Mouse (Mus musculus) embryonic facial prominence, embryonic 13.5 days (tissue): ENCODE measurements around the gene Arrb2. TPM values are rescaled to one million over a fixed set of nuclear protein-coding genes. Genes with fewer than 3 reads are reported as not detected.

Experiments used
- ATAC-seq: fragments of 200-750 bp; cut with Nextera tagmentation; 2 replicates; pipeline ENCODE4 v1.8.0; 2017; ENCODE audit warnings: low read depth; ENCODE audit not compliant: insufficient number of reproducible peaks, insufficient read depth, low FRiP score, low TSS enrichment
- H3K27ac ChIP-seq: fragments of 300-500 bp; sonication (generic); 2 replicates; pipeline ENCODE4 v1.5.1; 2015; ENCODE audit warnings: moderate library complexity, mild to moderate bottlenecking, inconsistent platforms
- H3K27me3 ChIP-seq: fragments of 300-500 bp; sonication (generic); 2 replicates; pipeline ENCODE4 v1.6.1; 2015; ENCODE audit warnings: mild to moderate bottlenecking, inconsistent platforms
- H3K36me3 ChIP-seq: fragments of 300-500 bp; sonication (generic); 2 replicates; pipeline ENCODE4 v1.6.1; 2015; ENCODE audit warnings: mild to moderate bottlenecking, inconsistent platforms
- H3K4me1 ChIP-seq: fragments of 300-500 bp; sonication (generic); 2 replicates; pipeline ENCODE4 v1.6.1; 2015; ENCODE audit warnings: inconsistent platforms
- H3K4me2 ChIP-seq: fragments of 300-500 bp; sonication (generic); 2 replicates; pipeline ENCODE4 v1.6.1; 2015; ENCODE audit warnings: moderate library complexity, mild to moderate bottlenecking, inconsistent platforms
- H3K4me3 ChIP-seq: fragments of 300-500 bp; sonication (generic); 2 replicates; pipeline ENCODE4 v1.5.1; 2015; ENCODE audit warnings: mild to moderate bottlenecking, inconsistent platforms
- H3K9ac ChIP-seq: fragments of 300-500 bp; sonication (generic); 2 replicates; pipeline ENCODE4 v1.6.1; 2015; ENCODE audit warnings: mild to moderate bottlenecking, inconsistent platforms
- H3K9me3 ChIP-seq: fragments of 300-500 bp; sonication (generic); 2 replicates; pipeline ENCODE4 v1.6.1; 2016; ENCODE audit warnings: inconsistent platforms
- WGBS: fragments of 180-500 bp; shearing (Covaris S2); methylation state at CpG from one replicate; pipeline ENCODE4 v1.1.7; 2015; ENCODE audit warnings: mixed read lengths; 5-methylcytosine and 5-hydroxymethylcytosine counted together
- polyA plus RNA-seq: library from polyadenylated mRNA; unstranded; fragments of >200 nt; fragmentation: Nextera tagmentation; extraction: Ambion mirVana; gene quantifications from 2 replicates; pipeline ENCODE4 v1.2.1, GENCODE M21; 2015

Gene Arrb2
- polyA plus RNA-seq, 1 experiment from 2014 or later: 18.1 TPM

- Histone ChIP-seq H3K9ac (peak overlapping the region; percentile 87; the same call in 1 of the 2 replicates), H3K4me2 (peak overlapping the region; percentile 70), H3K36me3 (peaks cover 7% of the 10 kb centered on the region), H3K27me3 (no peaks in the 10 kb centered on the region), H3K9me3 (no peaks in the 10 kb centered on the region), H3K4me3 (peak overlapping the region; percentile 75), H3K4me1 (peaks cover 21% of the 10 kb centered on the region), H3K27ac (peak overlapping the region; percentile 88)
- 29% methylated on average over 5 of the region's 5 CpGs for WGBS
- no peak for ATAC-seq
These were observed 861 bp upstream of the Arrb2 start for GRCm38 (mm10) chr11:70431574-70431973.

- Histone ChIP-seq H3K9me3 (no peaks in the 10 kb centered on the region), H3K36me3 (peaks cover 22% of the 10 kb centered on the region), H3K4me2 (peak overlapping the region; percentile 70), H3K27ac (peak overlapping the region; percentile 88), H3K27me3 (no peaks in the 10 kb centered on the region), H3K9ac (peak overlapping the region; percentile 87), H3K4me1 (peaks cover 21% of the 10 kb centered on the region), H3K4me3 (peak overlapping the region; percentile 75)
- 0 out of 2 replicates have a peak, but pooled peaks have one; percentile 1 for ATAC-seq
- 7% methylated on average over 15 of the region's 15 CpGs for WGBS
These were observed 597 bp downstream of the Arrb2 start for GRCm38 (mm10) chr11:70432895-70433568.

GRCm38 (mm10) chr11:70433569-70433943, 1.1 kb downstream of the Arrb2 start:
- H3K27ac ChIP-seq: no peak overlapping the region
- peak overlapping the region; percentile 87 for H3K9ac ChIP-seq
- H3K36me3 ChIP-seq: peaks cover 27% of the 10 kb centered on the region

GRCm38 (mm10) chr11:70433951-70434350, 1.5 kb downstream of the Arrb2 start:
- Histone ChIP-seq H3K36me3 (peaks cover 29% of the 10 kb centered on the region), H3K4me1 (peaks cover 21% of the 10 kb centered on the region), H3K9ac (peak overlapping the region; percentile 87; the same call in 1 of the 2 replicates), H3K9me3 (no peaks in the 10 kb centered on the region), H3K4me2 (peak overlapping the region; percentile 70), H3K4me3 (peak overlapping the region; percentile 75; the same call in 1 of the 2 replicates), H3K27me3 (no peaks in the 10 kb centered on the region), H3K27ac (no peak overlapping the region)
- no peak for ATAC-seq
- 93% methylated on average over 3 of the region's 3 CpGs for WGBS

More at GRCm38 (mm10) chr11:70433569-70433943, 1.1 kb downstream of the Arrb2 start:
- Histone ChIP-seq H3K27me3 (no peaks in the 10 kb centered on the region), H3K4me1 (peaks cover 21% of the 10 kb centered on the region), H3K9me3 (no peaks in the 10 kb centered on the region), H3K4me3 (peak overlapping the region; percentile 75), H3K4me2 (peak overlapping the region; percentile 70)
- 67% methylated on average over 1 of the region's 1 CpGs for WGBS
- no peak for ATAC-seq

- no peak overlapping the region for H3K4me3 ChIP-seq
- peaks cover 21% of the 10 kb centered on the region for H3K4me1 ChIP-seq
- WGBS: 63% methylated on average over 5 of the region's 5 CpGs
- H3K27ac ChIP-seq: no peak overlapping the region
- H3K36me3 ChIP-seq: peaks cover 45% of the 10 kb centered on the region
- ATAC-seq: no peak
- H3K9ac ChIP-seq: no peak overlapping the region
- H3K9me3 ChIP-seq: no peaks in the 10 kb centered on the region
- no peaks in the 10 kb centered on the region for H3K27me3 ChIP-seq
- no peak overlapping the region for H3K4me2 ChIP-seq
These were observed 3.0 kb downstream of the Arrb2 start for GRCm38 (mm10) chr11:70435476-70435875.

GRCm38 (mm10) chr11:70437426-70437825, 5.0 kb downstream of the Arrb2 start:
- Histone ChIP-seq H3K9me3 (no peaks in the 10 kb centered on the region), H3K4me3 (no peak overlapping the region), H3K27me3 (no peaks in the 10 kb centered on the region), H3K4me2 (no peak overlapping the region), H3K9ac (no peak overlapping the region), H3K27ac (no peak overlapping the region), H3K36me3 (peaks cover 52% of the 10 kb centered on the region), H3K4me1 (peaks cover 18% of the 10 kb centered on the region)
- ATAC-seq: no peak
- WGBS: 79% methylated on average over 6 of the region's 6 CpGs

- no peaks in the 10 kb centered on the region for H3K27me3 ChIP-seq
- H3K27ac ChIP-seq: no peak overlapping the region
- no peak overlapping the region for H3K4me2 ChIP-seq
- no peaks in the 10 kb centered on the region for H3K9me3 ChIP-seq
- H3K36me3 ChIP-seq: peaks cover 52% of the 10 kb centered on the region
- H3K9ac ChIP-seq: no peak overlapping the region
- WGBS: 80% methylated on average over 7 of the region's 7 CpGs
- ATAC-seq: no peak
- peaks cover 7% of the 10 kb centered on the region for H3K4me1 ChIP-seq
- no peak overlapping the region for H3K4me3 ChIP-seq
These were observed 6.4 kb downstream of the Arrb2 start for GRCm38 (mm10) chr11:70438728-70439374.

- Histone ChIP-seq H3K27me3 (no peaks in the 10 kb centered on the region), H3K4me2 (no peak overlapping the region), H3K9ac (no peak overlapping the region), H3K4me1 (no peaks in the 10 kb centered on the region), H3K36me3 (peaks cover 52% of the 10 kb centered on the region), H3K9me3 (no peaks in the 10 kb centered on the region), H3K27ac (no peak overlapping the region), H3K4me3 (no peak overlapping the region)
- no peak for ATAC-seq
- 96% methylated on average over 4 of the region's 4 CpGs for WGBS
These were observed 8.2 kb downstream of the Arrb2 start for GRCm38 (mm10) chr11:70440637-70441036.

- Histone ChIP-seq H3K36me3 (peaks cover 42% of the 10 kb centered on the region), H3K4me3 (no peak overlapping the region), H3K4me1 (no peaks in the 10 kb centered on the region), H3K9ac (no peak overlapping the region), H3K9me3 (no peaks in the 10 kb centered on the region), H3K27me3 (no peaks in the 10 kb centered on the region), H3K27ac (no peak overlapping the region), H3K4me2 (no peak overlapping the region)
- 91% methylated on average over 7 of the region's 7 CpGs for WGBS
- ATAC-seq: no peak
These were observed 9.4 kb downstream of the Arrb2 start for GRCm38 (mm10) chr11:70441882-70442281.

- no peak for ATAC-seq
- Histone ChIP-seq H3K9ac (no peak overlapping the region), H3K27me3 (no peaks in the 10 kb centered on the region), H3K4me1 (no peaks in the 10 kb centered on the region), H3K36me3 (peaks cover 22% of the 10 kb centered on the region), H3K4me3 (no peak overlapping the region), H3K27ac (no peak overlapping the region), H3K4me2 (no peak overlapping the region), H3K9me3 (no peaks in the 10 kb centered on the region)
- WGBS: 86% methylated on average over 3 of the region's 3 CpGs
These were observed 11.5 kb downstream of the Arrb2 start for GRCm38 (mm10) chr11:70443964-70444363.

- H3K4me1 ChIP-seq: no peaks in the 10 kb centered on the region
- no peak overlapping the region for H3K4me3 ChIP-seq
- 76% methylated on average over 6 of the region's 6 CpGs for WGBS
- H3K9ac ChIP-seq: no peak overlapping the region
- ATAC-seq: no peak
- H3K36me3 ChIP-seq: peaks cover 15% of the 10 kb centered on the region
- H3K4me2 ChIP-seq: no peak overlapping the region
- H3K27ac ChIP-seq: no peak overlapping the region
- H3K9me3 ChIP-seq: no peaks in the 10 kb centered on the region
- no peaks in the 10 kb centered on the region for H3K27me3 ChIP-seq
These were observed 12.2 kb downstream of the Arrb2 start for GRCm38 (mm10) chr11:70444667-70445066.

GRCm38 (mm10) chr11:70446756-70447155, 14.3 kb downstream of the Arrb2 start:
- ATAC-seq: no peak
- Histone ChIP-seq H3K4me1 (no peaks in the 10 kb centered on the region), H3K4me3 (no peak overlapping the region), H3K27me3 (no peaks in the 10 kb centered on the region), H3K9me3 (no peaks in the 10 kb centered on the region), H3K27ac (no peak overlapping the region), H3K9ac (no peak overlapping the region), H3K4me2 (no peak overlapping the region), H3K36me3 (no peaks in the 10 kb centered on the region)
- 52% methylated on average over 3 of the region's 3 CpGs for WGBS
